Mouse (Mus musculus) frontal cortex, postnatal 14 days (tissue): ENCODE measurements around the gene Ahnak2.
"Not testable (repeated sequence)": the region's sequence is repeated elsewhere in the genome, so short reads cannot be mapped to it uniquely, and the experiment has no call there.

Experiments
- DNase-seq, 2 experiments: peaks; one replicate each; pipeline ENCODE4 v3.0.0; 2022; ENCODE audit warnings: low spot score in 2 of 2

Gene Ahnak2

GRCm38 (mm10) chr12:112801864-112802846, at the start of gene Ahnak2:
Gene Ahnak2, minus strand, starts transcription at chr12:112802657.
- DNase-seq: no peak

- no peak for DNase-seq
Observed at GRCm38 (mm10) chr12:112851116-112851515, 48.7 kb upstream of the Ahnak2 start.

GRCm38 (mm10) chr12:112850344-112850743, 47.9 kb upstream of the Ahnak2 start:
- no peak for DNase-seq

- no peak for DNase-seq
Observed at GRCm38 (mm10) chr12:112849235-112850022, 47.0 kb upstream of the Ahnak2 start.

GRCm38 (mm10) chr12:112847880-112848279, 45.4 kb upstream of the Ahnak2 start:
- DNase-seq: no peak

GRCm38 (mm10) chr12:112843803-112844202, 41.3 kb upstream of the Ahnak2 start:
- DNase-seq: peak; percentile 44 to 78

- DNase-seq: not testable (repeated sequence)
Observed at GRCm38 (mm10) chr12:112842128-112842527, 39.7 kb upstream of the Ahnak2 start.

GRCm38 (mm10) chr12:112841338-112841892, 39.0 kb upstream of the Ahnak2 start:
- not testable (repeated sequence) for DNase-seq

GRCm38 (mm10) chr12:112840209-112841086, 38.0 kb upstream of the Ahnak2 start:
- no peak for DNase-seq

GRCm38 (mm10) chr12:112835046-112835445, 32.6 kb upstream of the Ahnak2 start:
- DNase-seq: no peak

GRCm38 (mm10) chr12:112833527-112833926, 31.1 kb upstream of the Ahnak2 start:
- no peak for DNase-seq

- DNase-seq: no peak
Observed at GRCm38 (mm10) chr12:112832411-112832810, 30.0 kb upstream of the Ahnak2 start.

GRCm38 (mm10) chr12:112830570-112830969, 28.1 kb upstream of the Ahnak2 start:
- DNase-seq: no peak

GRCm38 (mm10) chr12:112830141-112830540, 27.7 kb upstream of the Ahnak2 start:
- DNase-seq: no peak

- peak; percentile 94 to 96 for DNase-seq
Observed at GRCm38 (mm10) chr12:112829244-112829864, 26.9 kb upstream of the Ahnak2 start, which contains the start of gene Cdca4. Gene Cdca4, minus strand, starts transcription at chr12:112829423.

GRCm38 (mm10) chr12:112828501-112829243, 26.2 kb upstream of the Ahnak2 start:
- no peak for DNase-seq

GRCm38 (mm10) chr12:112825901-112826300, 23.4 kb upstream of the Ahnak2 start:
- no peak for DNase-seq

- DNase-seq: no peak
Observed at GRCm38 (mm10) chr12:112823221-112823620, 20.8 kb upstream of the Ahnak2 start.

- no peak for DNase-seq
Observed at GRCm38 (mm10) chr12:112822676-112823075, 20.2 kb upstream of the Ahnak2 start.

- DNase-seq: no peak
Observed at GRCm38 (mm10) chr12:112821974-112822373, 19.5 kb upstream of the Ahnak2 start.
